Mouse (Mus musculus): ENCODE data around the gene Lekr1. TPM values are rescaled to one million over a fixed set of nuclear protein-coding genes. Genes with fewer than 3 reads are reported as not detected.

Gene Lekr1
- total RNA-seq, 1 experiment, result 1.2 TPM

GRCm38 (mm10) chr3:65871609-65872272 is 205.7 kb downstream of the Lekr1 start:
- peaks cover 4 to 11% of the 10 kb centered on the region in 2 experiments; a peak in 2 of 4 replicates for H3K4me1 ChIP-seq (ENCODE audit: control insufficient read depth in 2 of 2, insufficient read depth in 2 of 2, low read length in 2 of 2, poor library complexity in 1 of 2)
- TF ChIP-seq CHD2 (IDR thresholded peaks at IDR 0.05; ENCODE audit: low read depth, low read length) (no peak), ZNF384 (IDR thresholded peaks at IDR 0.05; ENCODE audit: low read depth, low read length) (no peak), HCFC1 (IDR thresholded peaks at IDR 0.05; ENCODE audit: borderline replicate concordance, insufficient read depth, low read length) (no peak), MAFK (IDR thresholded peaks at IDR 0.05; ENCODE audit: insufficient read depth, low read depth, low read length) (no peak), ZC3H11A (IDR thresholded peaks at IDR 0.05; ENCODE audit: borderline replicate concordance, low read depth, low read length) (no peak)
- in situ Hi-C loops (cut with MboI; ENCODE audit: low sequenced_read_pairs in 2 of 2, unreplicated experiment in 2 of 2), result no loop called here
- no peaks in the 10 kb centered on the region for H3K9me3 ChIP-seq (ENCODE audit: control insufficient read depth, insufficient read depth, low read depth, low read length)
- H3K36me3 ChIP-seq (ENCODE audit: control insufficient read depth, insufficient read depth, low read length, poor library complexity, severe bottlenecking), result no peaks in the 10 kb centered on the region
- no peak overlapping the region for H3K9ac ChIP-seq (ENCODE audit: insufficient read depth, low read depth, low read length, poor library complexity, severe bottlenecking)
- no peak overlapping the region for H3K4me3 ChIP-seq (ENCODE audit: insufficient read depth in 1 of 2, low read depth in 1 of 2, low read length in 2 of 2, poor library complexity in 1 of 2, severe bottlenecking in 1 of 2)
- H3K27ac ChIP-seq (ENCODE audit: insufficient read depth, low read depth, low read length, poor library complexity, severe bottlenecking), result no peak overlapping the region
- DNase-seq (ENCODE audit: low read depth, low spot score), result no peak

- in situ Hi-C loops (cut with MboI; ENCODE audit: low sequenced_read_pairs in 2 of 2, unreplicated experiment in 2 of 2), result no loop called here
These were observed 207.2 kb downstream of the Lekr1 start for GRCm38 (mm10) chr3:65873093-65873830.

More at GRCm38 (mm10) chr3:65873093-65873830, 207.2 kb downstream of the Lekr1 start:
- Histone ChIP-seq H3K9ac (ENCODE audit: insufficient read depth, low read depth, low read length, poor library complexity, severe bottlenecking) (no peak overlapping the region), H3K27ac (ENCODE audit: insufficient read depth, low read depth, low read length, poor library complexity, severe bottlenecking) (no peak overlapping the region), H3K9me3 (ENCODE audit: control insufficient read depth, insufficient read depth, low read depth, low read length) (no peaks in the 10 kb centered on the region), H3K36me3 (ENCODE audit: control insufficient read depth, insufficient read depth, low read length, poor library complexity, severe bottlenecking) (no peaks in the 10 kb centered on the region), H3K4me3 (ENCODE audit: insufficient read depth in 1 of 2, low read depth in 1 of 2, low read length in 2 of 2, poor library complexity in 1 of 2, severe bottlenecking in 1 of 2) (no peak overlapping the region), H3K4me1 (ENCODE audit: control insufficient read depth in 2 of 2, insufficient read depth in 2 of 2, low read length in 2 of 2, poor library complexity in 1 of 2) (peaks cover 4 to 11% of the 10 kb centered on the region in 2 experiments; a peak in 2 of 4 replicates)
- no peak for DNase-seq (ENCODE audit: low read depth, low spot score)
- no peak for TF ChIP-seq CHD2 (IDR thresholded peaks at IDR 0.05; ENCODE audit: low read depth, low read length)
- no peak for TF ChIP-seq ZC3H11A (IDR thresholded peaks at IDR 0.05; ENCODE audit: borderline replicate concordance, low read depth, low read length)
- no peak for TF ChIP-seq HCFC1 (IDR thresholded peaks at IDR 0.05; ENCODE audit: borderline replicate concordance, insufficient read depth, low read length)
- no peak for TF ChIP-seq ZNF384 (IDR thresholded peaks at IDR 0.05; ENCODE audit: low read depth, low read length)
- no peak for TF ChIP-seq MAFK (IDR thresholded peaks at IDR 0.05; ENCODE audit: insufficient read depth, low read depth, low read length)

Other genes with a start within 250 kb of the Lekr1 start
- gene Tiparp, start 137.8 kb upstream of the Lekr1 start, total RNA-seq (2012; rRNA removed), result 22.8 and 24.6 TPM in 2 replicates